Mouse (Mus musculus) adrenal gland, adult 8-10 months (tissue): ENCODE data around the gene Srp72. TPM values are rescaled to one million over a fixed set of nuclear protein-coding genes. Genes with fewer than 3 reads are reported as not detected.

Source experiments
- total RNA-seq, 4 experiments: library from RNA; stranded (reverse); gene quantifications; 2 replicates each; pipeline ENCODE4 v1.2.4; 2022

The Srp72 gene
- total RNA-seq, 4 experiments from 2014 or later = 124 to 171 (median 156) TPM

Other genes starting within 250 kb of the Srp72 start
- 10 to 100 TPM; 14.7 to 28.9 (median 21.4) TPM for gene Aasdh, start 69.2 kb upstream of the Srp72 start, total RNA-seq
- gene Paics, start 23.4 kb upstream of the Srp72 start, total RNA-seq = 100 to 1,000 TPM; 160 to 214 (median 189) TPM
- 10 to 100 TPM; 15.8 to 26.3 (median 19.0) TPM for gene Ppat, start 23.1 kb upstream of the Srp72 start, total RNA-seq
- not detected for gene Arl9, start 29.4 kb downstream of the Srp72 start, total RNA-seq
- under 1 TPM in 2 of 4 experiments, not detected in 2; 0.23 to 0.24 TPM for gene Thegl, start 41.3 kb downstream of the Srp72 start, total RNA-seq
- 1 to 10 TPM; 1.5 to 4.1 (median 2.1) TPM for gene Hopx, start 140.4 kb downstream of the Srp72 start, total RNA-seq
- gene Spink2, start 236.8 kb downstream of the Srp72 start, total RNA-seq = not detected